Comparison of ENCODE assay signal across 7 mouse cellular contexts in the genomic region with DNA sequence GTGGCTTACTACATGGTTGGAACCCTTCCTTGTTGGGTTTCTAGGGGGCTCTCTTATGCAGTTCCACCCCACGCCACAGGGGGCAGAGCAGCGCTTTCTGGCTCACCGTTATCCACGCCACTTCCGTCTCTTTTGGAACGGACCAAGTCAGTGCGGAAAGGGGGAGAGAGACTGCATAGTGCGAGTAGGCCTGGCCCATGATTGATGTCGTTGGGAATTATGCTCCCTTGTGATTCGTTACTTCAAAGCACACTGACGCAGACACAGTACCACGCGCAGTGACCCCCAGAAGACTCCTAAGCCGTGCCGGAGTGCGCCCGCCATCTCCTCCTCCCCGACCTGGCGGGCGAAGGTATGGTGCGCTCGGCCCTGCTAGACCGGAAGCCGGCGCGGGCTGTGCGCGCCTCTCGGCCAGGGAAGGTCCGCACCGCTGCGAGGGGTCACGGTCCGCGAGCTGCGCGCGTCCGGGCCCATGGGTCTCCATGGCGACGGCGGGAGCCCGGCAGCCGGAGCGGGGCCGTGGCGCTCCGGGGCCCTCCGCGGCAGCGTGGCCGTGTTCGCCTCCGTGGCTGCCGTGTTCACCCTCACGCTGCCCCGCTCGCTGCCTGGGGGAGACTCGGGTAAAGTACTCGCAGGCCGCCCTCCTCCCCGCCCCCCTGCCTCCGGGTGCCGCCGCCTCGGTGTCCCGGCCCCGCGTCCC. TPM values are rescaled to one million over a fixed set of nuclear protein-coding genes. Genes with fewer than 3 reads are reported as not detected.
DNase-seq lines count a peak whose midpoint lies in the region; ATAC-seq lines count a peak whose summit lies in the region.

Tmem260 (plus strand) TSS at position 141 of the 700 bp plus-strand sequence.

- peak within 1 kb of the TSS; percentile 93 for H3K9ac ChIP-seq in embryonic facial prominence, embryonic 12.5 days
- peak within 1 kb of the TSS; percentile 94 for H3K9ac ChIP-seq in limb, embryonic 11.5 days (ENCODE audit: low read length)
- H3K9ac ChIP-seq in midbrain, embryonic 14.5 days (replicated peaks; ENCODE audit: low read length) = peak within 1 kb of the TSS; percentile 92

- peak within 1 kb of the TSS; percentile 86; the same call in 1 of the 2 replicates for H3K27ac ChIP-seq in embryonic facial prominence, embryonic 12.5 days
- peak within 1 kb of the TSS; percentile 73; the same call in 1 of the 2 replicates for H3K27ac ChIP-seq in limb, embryonic 11.5 days (replicated peaks; ENCODE audit: low read depth, low read length)
- H3K27ac ChIP-seq in midbrain, embryonic 14.5 days (replicated peaks; ENCODE audit: low read depth, low read length) = peak within 1 kb of the TSS; percentile 92

- no peaks in the 10 kb centered on the region for H3K36me3 ChIP-seq in embryonic facial prominence, embryonic 12.5 days
- H3K36me3 ChIP-seq in limb, embryonic 11.5 days (ENCODE audit: control insufficient read depth, insufficient read depth, low read length) = no peaks in the 10 kb centered on the region
- H3K36me3 ChIP-seq in midbrain, embryonic 14.5 days (ENCODE audit: control insufficient read depth, insufficient read depth, low read length) = no peaks in the 10 kb centered on the region

- under 1% methylated on average over 69 of the region's 69 CpGs for WGBS in embryonic facial prominence, embryonic 12.5 days
- under 1% methylated on average over 59 of the region's 69 CpGs for WGBS in limb, embryonic 11.5 days
- under 1% methylated on average over 69 of the region's 69 CpGs for WGBS in midbrain, embryonic 14.5 days

- H3K4me2 ChIP-seq in embryonic facial prominence, embryonic 12.5 days (replicated peaks) = peak within 1 kb of the TSS; percentile 57
- peak within 1 kb of the TSS; percentile 49 for H3K4me2 ChIP-seq in limb, embryonic 11.5 days (ENCODE audit: low read depth, severe bottlenecking)
- H3K4me2 ChIP-seq in midbrain, embryonic 14.5 days (ENCODE audit: low read length) = peak within 1 kb of the TSS; percentile 60

- no peaks in the 10 kb centered on the region for H3K9me3 ChIP-seq in embryonic facial prominence, embryonic 12.5 days
- no peaks in the 10 kb centered on the region for H3K9me3 ChIP-seq in limb, embryonic 11.5 days (ENCODE audit: control insufficient read depth, low read length)
- H3K9me3 ChIP-seq in midbrain, embryonic 14.5 days (ENCODE audit: control insufficient read depth, low read length) = no peaks in the 10 kb centered on the region

- H3K4me1 ChIP-seq in embryonic facial prominence, embryonic 12.5 days = peaks cover 8% of the 10 kb centered on the region
- H3K4me1 ChIP-seq in limb, embryonic 11.5 days (ENCODE audit: control insufficient read depth, insufficient read depth, low read length) = peaks cover 7% of the 10 kb centered on the region; the same call in 1 of the 2 replicates
- H3K4me1 ChIP-seq in midbrain, embryonic 14.5 days (ENCODE audit: control insufficient read depth, insufficient read depth, low read length) = peaks cover 12% of the 10 kb centered on the region

- peak within 1 kb of the TSS; percentile 90 for H3K4me3 ChIP-seq in embryonic facial prominence, embryonic 12.5 days
- peak within 1 kb of the TSS; percentile 94 for H3K4me3 ChIP-seq in limb, embryonic 11.5 days (ENCODE audit: low read depth, low read length)
- peak within 1 kb of the TSS; percentile 87 for H3K4me3 ChIP-seq in midbrain, embryonic 14.5 days (replicated peaks; ENCODE audit: low read depth, low read length)

- H3K27me3 ChIP-seq in embryonic facial prominence, embryonic 12.5 days = no peaks in the 10 kb centered on the region
- no peaks in the 10 kb centered on the region for H3K27me3 ChIP-seq in limb, embryonic 11.5 days (ENCODE audit: control insufficient read depth, insufficient read depth, low read length)
- no peaks in the 10 kb centered on the region for H3K27me3 ChIP-seq in midbrain, embryonic 14.5 days (ENCODE audit: control insufficient read depth, insufficient read depth, low read length)

- peak; percentile 91 for DNase-seq in adrenal gland, postnatal 25 days
- peak; percentile 99 for DNase-seq in heart, adult 11 months
- DNase-seq in kidney, adult 18-20 months = peak; percentile 95
- DNase-seq in limb, embryonic 11.5 days (ENCODE audit: low spot score) = peak; percentile 96
- DNase-seq in midbrain, embryonic 14.5 days = peak; percentile 97
- peak; percentile 86 to 94 for DNase-seq in spleen, adult 18-20 months

- peak; percentile 99 for ATAC-seq in embryonic facial prominence, embryonic 12.5 days (ENCODE audit: insufficient number of reproducible peaks, insufficient read depth, low FRiP score, low TSS enrichment)
- ATAC-seq in limb, embryonic 11.5 days (ENCODE audit: insufficient number of reproducible peaks, low FRiP score, low TSS enrichment, low read depth) = peak; percentile 97
- ATAC-seq in midbrain, embryonic 14.5 days (ENCODE audit: low FRiP score, low TSS enrichment) = peak; percentile 98

RNA-seq across cellular contexts. Expression of gene Tmem260, which starts in this region (rescaled TPM):
- 36.4 and 37.6 TPM in 2 replicates for total RNA-seq in adrenal gland, postnatal 25 days (2021)
- polyA plus RNA-seq in embryonic facial prominence, embryonic 12.5 days (2016; fragmentation: Nextera tagmentation; extraction: Ambion mirVana) = 31.1 and 31.4 TPM in 2 replicates
- 25.4 and 26.3 TPM in 2 replicates for polyA plus RNA-seq in limb, embryonic 11.5 days (2014; fragmentation: Nextera tagmentation; extraction: Ambion mirVana)
- 18.7 and 27.3 TPM in 2 replicates for polyA plus RNA-seq in midbrain, embryonic 14.5 days (2014; fragmentation: Nextera tagmentation; extraction: Ambion mirVana)

Comparison
In these comparisons a context has a peak if more than half of its experiments do, and no peak if none do; other contexts are left out.
1. Peak in every context shown above with its lines: DNase-seq, ATAC-seq, H3K4me3 ChIP-seq and H3K27ac ChIP-seq.